Mouse (Mus musculus): ENCODE data around the gene Mrpl18. TPM values are rescaled to one million over a fixed set of nuclear protein-coding genes. Genes with fewer than 3 reads are reported as not detected.
"Not testable (repeated sequence)": the region's sequence is repeated elsewhere in the genome, so short reads cannot be mapped to it uniquely, and the experiment has no call there.

Gene Mrpl18
- total and polyA plus RNA-seq, 2 experiments from 2014 or later: 45.7 to 104 TPM

GRCm38 (mm10) chr17:12942459-12943162 lies 26.5 kb upstream of the Mrpl18 start:
- Histone ChIP-seq H3K4me3 (ENCODE audit: low read depth, low read length) (no peak overlapping the region), H3K27ac (ENCODE audit: low read depth, low read length) (no peak overlapping the region), H3K9me3 (ENCODE audit: low read length) (no peaks in the 10 kb centered on the region), H3K4me1 (ENCODE audit: insufficient read depth) (no peaks in the 10 kb centered on the region), H3K27me3 (ENCODE audit: insufficient read depth, low read length) (no peaks in the 10 kb centered on the region), H3K4me2 (ENCODE audit: low read depth) (no peak overlapping the region), H3K36me3 (ENCODE audit: insufficient read depth) (peaks cover 41% of the 10 kb centered on the region), H3K9ac (no peak overlapping the region)
- DNase-seq (no peak), ATAC-seq (no peak)
- 94% methylated on average over 6 of the region's 6 CpGs for WGBS
- TF ChIP-seq CTCF (IDR thresholded peaks at IDR 0.05; ENCODE audit: low read depth): no peak

DNA sequence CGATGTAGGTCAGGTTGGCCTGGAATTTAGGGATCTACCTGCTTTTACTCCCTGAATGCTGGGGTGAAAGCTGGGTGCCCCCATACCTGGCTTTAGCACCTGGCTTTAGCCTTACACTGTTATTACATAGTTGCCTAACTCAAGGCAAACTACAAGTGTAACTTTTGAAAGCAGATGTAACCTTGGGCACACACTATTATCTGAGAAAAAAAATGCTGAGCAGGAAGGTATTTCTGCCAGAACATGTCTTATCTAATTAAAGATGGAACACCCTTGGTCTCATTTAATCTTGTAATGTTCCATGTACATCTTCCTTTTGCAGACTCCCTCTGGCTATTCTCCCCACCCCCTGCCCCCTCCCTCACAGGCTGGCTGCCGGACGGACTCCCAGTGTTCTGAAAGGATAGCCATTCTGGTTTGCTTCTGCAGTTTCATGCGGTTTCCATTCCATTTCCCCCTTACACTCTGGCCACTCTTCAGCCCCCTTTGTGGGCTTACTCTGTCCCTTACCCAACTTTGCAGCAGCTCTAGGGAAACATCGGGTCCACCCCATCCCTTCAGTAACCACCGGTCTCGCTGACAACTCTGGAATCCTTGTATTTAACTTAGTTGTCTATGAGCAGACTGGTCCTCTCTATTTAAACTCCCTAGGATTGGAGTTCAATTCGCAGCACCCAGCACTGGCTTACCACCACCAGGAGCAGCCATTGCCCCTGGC lies 25.6 kb upstream of the Mrpl18 start:
- Histone ChIP-seq H3K4me2 (ENCODE audit: low read depth) (no peak overlapping the region), H3K27me3 (ENCODE audit: insufficient read depth, low read length) (no peaks in the 10 kb centered on the region), H3K27ac (ENCODE audit: low read depth, low read length) (no peak overlapping the region), H3K4me3 (ENCODE audit: low read depth, low read length) (no peak overlapping the region), H3K9ac (no peak overlapping the region), H3K4me1 (ENCODE audit: insufficient read depth) (no peaks in the 10 kb centered on the region), H3K36me3 (ENCODE audit: insufficient read depth) (peaks cover 39% of the 10 kb centered on the region), H3K9me3 (ENCODE audit: low read length) (no peaks in the 10 kb centered on the region)
- ATAC-seq: no peak
- 74% methylated on average over 8 of the region's 8 CpGs for WGBS
- no peak for TF ChIP-seq CTCF (IDR thresholded peaks at IDR 0.05; ENCODE audit: low read depth)
- no peak for DNase-seq

- DNase-seq: no peak
- ATAC-seq: peak; percentile 54
- 12% methylated on average over 27 of the region's 27 CpGs for WGBS
Measured at GRCm38 (mm10) chr17:12940151-12940805, 24.1 kb upstream of the Mrpl18 start, which contains the start of gene Acat3. Gene Acat3, minus strand, starts transcription at chr17:12940600.

GRCm38 (mm10) chr17:12939377-12940148 lies 23.4 kb upstream of the Mrpl18 start:
- not testable (repeated sequence) for H3K9me3 ChIP-seq (ENCODE audit: low read length); H3K9ac ChIP-seq; H3K27me3 ChIP-seq (ENCODE audit: insufficient read depth, low read length); DNase-seq; H3K4me1 ChIP-seq (ENCODE audit: insufficient read depth); H3K27ac ChIP-seq (ENCODE audit: low read depth, low read length); H3K4me3 ChIP-seq (ENCODE audit: low read depth, low read length)
- WGBS: 36% methylated on average over 2 of the region's 12 CpGs
- H3K4me2 ChIP-seq (ENCODE audit: low read depth): peak overlapping the region; percentile 44
- H3K36me3 ChIP-seq (ENCODE audit: insufficient read depth): peaks cover 22% of the 10 kb centered on the region
- ATAC-seq: peak; percentile 47; the same call in 1 of the 2 replicates

More at GRCm38 (mm10) chr17:12940151-12940805, 24.1 kb upstream of the Mrpl18 start, which contains the start of gene Acat3:
- no peaks in the 10 kb centered on the region for H3K4me1 ChIP-seq (ENCODE audit: insufficient read depth)
- H3K27ac ChIP-seq (ENCODE audit: low read depth, low read length): no peak within 1 kb of the TSS
- H3K9ac ChIP-seq: peak within 1 kb of the TSS; percentile 22; the same call in 1 of the 2 replicates
- no peaks in the 10 kb centered on the region for H3K27me3 ChIP-seq (ENCODE audit: insufficient read depth, low read length)
- peaks cover 29% of the 10 kb centered on the region for H3K36me3 ChIP-seq (ENCODE audit: insufficient read depth)
- TF ChIP-seq CTCF (IDR thresholded peaks at IDR 0.05; ENCODE audit: low read depth): no peak
- H3K9me3 ChIP-seq (ENCODE audit: low read length): no peaks in the 10 kb centered on the region
- peak within 1 kb of the TSS; percentile 19 for H3K4me3 ChIP-seq (ENCODE audit: low read depth, low read length)
- peak within 1 kb of the TSS; percentile 44 for H3K4me2 ChIP-seq (ENCODE audit: low read depth)

DNA sequence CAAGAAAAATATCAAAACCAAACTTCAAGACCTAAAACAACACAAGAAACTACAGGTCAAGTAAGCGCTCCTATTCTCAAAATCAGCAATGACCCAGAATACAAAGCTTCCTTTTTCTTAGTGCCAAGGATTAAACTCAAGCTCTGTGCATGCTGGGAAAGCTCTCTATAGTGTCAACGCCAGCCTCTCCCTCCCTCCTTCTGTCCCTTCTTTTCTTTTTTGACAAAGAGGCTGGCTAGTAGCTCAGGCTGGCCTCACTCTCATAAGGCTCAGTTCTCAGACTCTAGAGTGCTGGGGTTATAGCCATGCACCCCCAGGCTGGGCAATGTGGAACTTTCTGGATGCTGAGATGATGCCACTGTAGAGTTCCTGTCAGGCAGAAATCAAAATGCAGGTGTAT lies 21.9 kb upstream of the Mrpl18 start:
- no peaks in the 10 kb centered on the region for H3K9me3 ChIP-seq (ENCODE audit: low read length)
- no peak overlapping the region for H3K4me2 ChIP-seq (ENCODE audit: low read depth)
- TF ChIP-seq CTCF (IDR thresholded peaks at IDR 0.05; ENCODE audit: low read depth): no peak
- H3K27me3 ChIP-seq (ENCODE audit: insufficient read depth, low read length): no peaks in the 10 kb centered on the region
- no peak overlapping the region for H3K27ac ChIP-seq (ENCODE audit: low read depth, low read length)
- 15% methylated on average over 2 of the region's 2 CpGs for WGBS
- H3K4me3 ChIP-seq (ENCODE audit: low read depth, low read length): no peak overlapping the region
- H3K36me3 ChIP-seq (ENCODE audit: insufficient read depth): peaks cover 12% of the 10 kb centered on the region
- H3K4me1 ChIP-seq (ENCODE audit: insufficient read depth): no peaks in the 10 kb centered on the region
- no peak overlapping the region for H3K9ac ChIP-seq
- no peak for DNase-seq
- ATAC-seq: peak; percentile 26; the same call in 1 of the 2 replicates

GRCm38 (mm10) chr17:12937412-12937970 lies 21.3 kb upstream of the Mrpl18 start:
- Histone ChIP-seq H3K36me3 (ENCODE audit: insufficient read depth) (peaks cover 6% of the 10 kb centered on the region; the same call in 1 of the 2 replicates), H3K4me3 (ENCODE audit: low read depth, low read length) (no peak overlapping the region), H3K27ac (ENCODE audit: low read depth, low read length) (no peak overlapping the region), H3K9ac (no peak overlapping the region), H3K4me1 (ENCODE audit: insufficient read depth) (no peaks in the 10 kb centered on the region), H3K4me2 (ENCODE audit: low read depth) (no peak overlapping the region), H3K27me3 (ENCODE audit: insufficient read depth, low read length) (no peaks in the 10 kb centered on the region), H3K9me3 (ENCODE audit: low read length) (no peaks in the 10 kb centered on the region)
- WGBS: 85% methylated on average over 2 of the region's 2 CpGs
- no peak for DNase-seq
- TF ChIP-seq CTCF (IDR thresholded peaks at IDR 0.05; ENCODE audit: low read depth): no peak
- no peak for ATAC-seq

Data from forebrain, postnatal 0 days (tissue).